Mouse (Mus musculus) stomach, postnatal 0 days (tissue): ENCODE measurements around the gene Pck1.

ENCODE experiments used
- CTCF ChIP-seq: IDR thresholded peaks from 2 replicates; pipeline ENCODE4 v1.5.1; 2016; ENCODE audit warnings: antibody characterized with exemption, low read depth, mild to moderate bottlenecking, moderate library complexity
- EP300 ChIP-seq: optimal IDR thresholded peaks from 2 replicates; pipeline ENCODE3; 2016; ENCODE audit warnings: antibody characterized with exemption

- TF ChIP-seq CTCF = no peak
- no peak for TF ChIP-seq EP300
Measured at GRCm38 (mm10) chr2:173168411-173168851, 15.6 kb downstream of the Pck1 start.
